Mouse (Mus musculus): Measurements from ENCODE around the gene Pitpnm1.
A peak's percentile ranks its signal among the peaks of the same experiment; 100 is the strongest.
"Not testable (repeated sequence)": the region's sequence is repeated elsewhere in the genome, so short reads cannot be mapped to it uniquely, and the experiment has no call there.

The Pitpnm1 gene

DNA sequence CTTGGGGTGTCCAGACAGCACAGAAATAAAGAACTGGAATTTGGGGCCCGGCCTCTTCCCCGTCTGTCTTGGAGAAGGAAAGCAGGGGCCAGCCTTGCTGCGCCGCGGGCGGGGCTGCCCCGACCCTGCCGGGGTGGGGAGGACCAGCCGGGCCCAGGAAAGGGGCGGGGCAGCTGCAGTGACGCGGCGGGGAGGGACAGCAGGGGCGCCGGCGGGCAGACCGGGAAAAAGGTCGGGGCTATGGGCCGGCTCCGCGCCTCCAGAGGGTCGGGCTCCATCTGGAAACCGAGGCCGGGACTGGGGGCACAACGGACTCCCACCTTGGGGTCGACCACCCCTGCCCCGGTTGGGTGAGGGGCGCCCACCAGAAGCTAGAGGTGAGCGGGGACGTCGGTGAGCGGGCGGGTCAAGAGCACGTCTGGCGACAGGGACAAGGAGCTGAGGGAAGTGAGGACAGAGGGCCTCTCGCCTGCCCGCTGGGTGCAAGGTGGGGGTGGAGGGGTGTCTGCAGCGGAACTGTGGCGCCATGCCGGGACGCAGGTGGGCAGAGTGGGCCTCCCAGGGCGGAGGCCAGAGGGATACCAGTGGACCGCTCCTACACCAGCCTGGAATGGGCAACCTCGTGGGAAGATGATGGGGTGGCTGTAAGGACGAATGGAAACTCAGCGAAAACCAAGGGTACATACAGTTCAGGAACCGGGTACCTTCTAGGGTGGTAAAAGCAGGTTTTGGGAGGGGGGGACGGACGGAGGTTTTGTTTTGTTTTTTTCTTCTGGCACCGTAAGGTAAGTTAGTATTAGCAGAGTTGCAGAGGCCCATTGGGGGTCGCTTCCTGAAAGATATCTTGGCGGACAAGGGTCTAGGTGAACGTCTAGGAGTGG is at the start of gene Pitpnm1:
Pitpnm1 (plus strand) TSS at position 162 of the 881 bp plus-strand sequence.
- peak; percentile 78 to 81 for DNase-seq (ENCODE audit: low spot score in 2 of 2)

DNA sequence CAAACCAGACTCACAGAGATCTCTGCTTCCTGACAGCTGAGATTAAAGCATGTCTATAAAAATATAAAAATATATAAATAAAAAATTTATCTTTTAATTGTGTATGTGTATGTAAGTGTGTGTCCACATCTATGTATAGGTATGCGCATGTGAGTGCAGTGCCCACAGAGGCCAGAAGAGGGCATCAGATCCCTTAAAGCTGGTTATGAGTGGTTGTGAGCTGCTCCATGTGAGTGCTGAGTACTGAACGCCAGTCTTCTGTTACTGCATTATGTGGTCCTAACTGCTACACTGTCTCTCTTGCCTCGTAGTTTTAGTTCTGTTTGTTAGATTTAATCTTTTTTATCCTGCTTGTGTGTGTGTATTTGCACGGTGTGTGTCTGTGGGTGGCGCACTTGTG is 48.8 kb upstream of the Pitpnm1 start:
- no peak for DNase-seq (ENCODE audit: low spot score in 2 of 2)

DNA sequence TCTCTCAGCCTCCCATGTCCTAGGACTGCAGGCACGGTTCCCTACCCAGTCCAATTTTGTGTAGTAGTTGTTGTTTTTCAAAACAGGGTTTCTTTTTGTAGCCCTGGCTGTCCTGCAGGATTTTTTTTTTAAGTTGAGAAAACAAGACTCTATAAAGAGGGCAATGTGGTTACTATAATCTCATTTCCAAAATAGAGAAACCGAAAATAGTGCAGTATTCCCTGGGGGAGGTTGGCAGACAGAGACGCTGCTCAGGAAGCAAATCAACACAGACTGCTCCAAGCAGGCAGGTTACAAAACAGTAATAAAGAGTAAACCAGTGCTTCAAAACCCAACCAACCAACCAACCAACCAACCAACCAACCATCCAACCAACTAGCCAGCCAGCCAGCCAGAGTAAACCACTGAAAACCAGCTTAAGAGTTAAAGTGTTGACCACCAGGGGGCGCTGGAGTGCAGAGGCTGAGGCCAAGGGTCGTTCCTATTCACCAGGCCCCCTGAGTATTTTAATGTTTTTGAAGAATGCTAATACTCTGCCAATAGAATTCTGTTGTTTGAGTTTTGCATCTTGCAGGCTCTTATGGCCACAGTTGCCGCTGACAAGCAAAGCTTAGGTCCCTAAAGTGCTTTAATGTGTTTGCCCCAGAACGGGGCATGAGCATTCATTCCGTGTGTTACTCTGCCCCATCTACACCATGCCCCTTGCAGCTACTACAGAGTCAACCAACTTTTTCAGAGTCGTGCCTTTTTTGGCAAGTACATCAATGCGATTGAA is 47.9 kb upstream of the Pitpnm1 start:
- peak; percentile 57 to 76 for DNase-seq (ENCODE audit: low spot score in 2 of 2)

DNA sequence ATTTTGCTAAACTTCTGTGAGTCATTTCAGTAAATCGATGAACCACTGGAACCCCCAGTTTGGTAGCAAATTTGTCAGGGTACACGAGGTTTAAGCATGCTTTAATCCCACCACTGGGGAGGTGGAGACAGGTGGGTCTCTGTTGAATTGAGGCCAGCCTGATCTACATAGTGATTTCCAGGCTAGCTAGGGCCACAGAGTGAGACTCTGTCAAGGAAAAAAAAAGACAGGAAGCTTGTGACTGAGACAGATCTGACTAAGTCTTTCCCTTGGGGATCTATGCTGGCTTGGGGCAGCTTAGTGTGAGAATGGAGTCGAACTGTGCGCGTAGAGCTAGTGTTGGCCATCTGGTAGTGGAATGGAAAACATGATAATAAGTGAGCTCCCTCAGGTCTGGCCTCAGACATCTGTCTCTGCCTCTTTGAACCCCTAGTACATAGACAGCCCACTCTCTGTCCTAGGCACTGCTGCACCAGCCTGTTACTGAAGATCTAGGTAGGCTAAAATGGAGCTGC is 47.2 kb upstream of the Pitpnm1 start:
- DNase-seq (ENCODE audit: low spot score in 2 of 2) = no peak

DNA sequence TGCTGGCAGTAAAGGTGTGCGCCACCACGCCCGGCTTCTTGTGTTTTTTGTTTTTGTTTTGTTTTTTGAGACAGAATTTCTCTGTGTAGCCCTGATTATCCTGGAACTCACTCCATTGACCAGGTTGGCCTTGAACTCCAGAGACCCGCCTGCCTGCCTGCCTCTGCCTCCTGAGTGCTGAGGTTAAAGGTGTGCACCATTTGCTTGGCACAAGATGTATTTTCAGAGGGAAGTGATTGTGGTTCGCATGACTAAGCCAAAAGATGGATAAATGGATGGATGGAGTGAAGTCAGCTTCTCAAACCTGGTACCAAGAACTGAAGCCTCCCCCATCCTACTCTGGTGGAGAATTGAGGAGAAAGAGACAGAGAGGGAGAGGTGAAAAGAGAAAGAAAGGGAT is 45.2 kb upstream of the Pitpnm1 start:
- no peak for DNase-seq (ENCODE audit: low spot score in 2 of 2)

DNA sequence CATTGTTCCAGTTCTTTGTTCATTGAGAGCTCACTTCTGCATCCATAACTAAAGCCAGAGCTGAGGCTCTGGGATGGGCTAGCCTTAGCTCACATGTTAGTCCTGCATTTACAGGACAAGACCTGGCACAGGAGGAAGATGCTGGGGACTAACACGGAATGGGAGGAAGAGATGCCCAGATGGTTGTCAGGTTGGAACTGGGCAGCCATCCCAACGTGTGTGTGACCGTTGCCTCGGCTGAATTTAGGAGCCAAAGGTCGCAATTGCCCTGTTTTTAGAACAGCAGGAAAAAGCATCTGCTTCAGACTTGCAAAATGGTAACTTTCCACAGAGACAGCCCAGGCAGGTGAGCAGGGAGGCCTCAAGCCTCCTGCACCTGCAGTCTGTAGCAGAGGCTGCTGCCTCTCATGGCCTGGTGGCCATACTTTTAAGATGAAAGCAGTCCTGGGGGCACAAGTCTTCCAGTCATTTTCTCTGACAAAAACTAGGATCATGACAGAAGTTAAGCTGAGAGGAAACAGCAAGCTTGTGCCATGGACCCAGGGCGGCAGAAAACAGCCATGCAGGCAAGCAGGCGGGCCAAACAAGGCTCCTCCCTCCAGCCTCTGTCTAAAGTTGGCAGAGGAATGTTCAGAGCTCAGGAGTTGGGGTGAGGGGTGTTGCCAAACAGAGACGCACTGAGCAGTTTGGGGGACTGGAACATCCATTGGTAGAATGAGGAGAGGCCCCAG is 44.4 kb upstream of the Pitpnm1 start:
- no peak for DNase-seq (ENCODE audit: low spot score in 2 of 2)

DNA sequence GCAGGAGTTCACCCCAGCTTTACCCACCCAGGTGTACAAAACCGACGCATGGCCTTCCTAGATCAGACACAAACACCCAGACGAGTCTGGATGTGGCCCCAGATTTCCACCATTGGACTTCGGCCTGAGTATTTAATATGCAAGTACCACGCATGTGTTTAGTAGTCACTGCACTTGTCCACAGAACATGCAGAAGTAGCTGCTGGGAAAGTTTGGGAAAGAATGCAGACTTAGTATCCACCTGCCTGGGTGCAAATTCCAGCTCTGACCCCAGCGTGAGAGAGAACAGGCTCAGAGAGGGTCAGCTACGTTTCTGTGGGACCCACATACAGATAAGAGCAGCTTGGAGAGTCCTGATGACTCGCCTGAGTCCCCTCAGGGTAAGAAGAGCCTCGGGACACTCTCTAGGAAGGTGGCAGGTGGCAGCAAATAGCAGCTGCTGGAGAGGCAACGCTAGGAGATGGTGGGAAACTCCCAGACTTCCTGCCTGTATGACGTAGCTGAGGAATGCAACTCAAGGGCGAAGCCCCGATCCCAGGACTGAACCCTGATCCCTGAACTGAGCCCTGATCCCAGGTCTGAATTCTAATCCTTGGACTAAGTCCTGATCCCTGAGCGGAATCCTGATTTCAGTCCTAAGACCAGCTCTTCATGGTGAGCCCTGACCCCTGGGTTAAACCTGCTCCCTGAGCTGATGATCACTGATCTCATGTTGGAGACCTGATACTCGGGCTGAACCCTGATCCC is 43.7 kb upstream of the Pitpnm1 start:
- DNase-seq (ENCODE audit: low spot score in 2 of 2) = no peak

DNA sequence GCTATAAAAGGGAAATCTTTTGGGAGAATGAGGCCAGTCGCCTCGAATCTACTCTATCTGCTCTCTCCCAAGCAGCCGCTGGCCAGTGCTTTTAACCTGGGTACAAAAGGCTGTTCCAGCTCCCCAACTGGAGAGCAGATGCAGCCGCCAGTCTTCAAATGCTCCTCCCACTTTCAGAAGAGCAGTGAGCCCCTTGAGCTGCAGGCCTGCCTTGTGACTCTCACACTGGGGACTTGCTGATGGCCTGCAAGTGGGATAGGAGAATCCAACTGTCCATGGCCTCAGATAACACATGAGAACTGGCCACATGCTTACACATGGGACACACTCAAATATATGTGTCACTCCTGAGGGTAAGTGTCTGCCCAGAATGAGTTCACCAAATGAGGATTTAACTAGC is 43.1 kb upstream of the Pitpnm1 start:
- DNase-seq (ENCODE audit: low spot score in 2 of 2) = no peak

DNA sequence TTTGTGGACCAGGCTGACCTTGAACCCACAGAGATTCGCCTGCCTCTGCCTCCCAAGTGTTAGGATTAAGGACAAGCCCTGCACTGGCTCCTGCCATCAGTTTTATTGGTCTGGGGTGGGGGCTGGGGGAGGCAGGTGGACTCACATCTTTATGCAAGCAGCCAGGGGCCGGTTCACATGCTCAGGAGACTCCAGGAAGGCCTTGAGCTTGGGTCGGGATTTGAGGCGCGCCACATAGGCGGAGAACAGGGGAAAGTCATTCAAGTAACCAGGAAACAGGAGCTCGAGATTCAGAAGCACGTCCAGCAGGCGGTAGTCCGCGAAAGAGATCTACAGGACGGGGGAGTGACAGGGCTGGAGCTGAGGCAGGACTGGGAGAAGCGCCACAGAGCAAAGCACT is 42.4 kb upstream of the Pitpnm1 start:
- DNase-seq (ENCODE audit: low spot score in 2 of 2) = no peak

DNA sequence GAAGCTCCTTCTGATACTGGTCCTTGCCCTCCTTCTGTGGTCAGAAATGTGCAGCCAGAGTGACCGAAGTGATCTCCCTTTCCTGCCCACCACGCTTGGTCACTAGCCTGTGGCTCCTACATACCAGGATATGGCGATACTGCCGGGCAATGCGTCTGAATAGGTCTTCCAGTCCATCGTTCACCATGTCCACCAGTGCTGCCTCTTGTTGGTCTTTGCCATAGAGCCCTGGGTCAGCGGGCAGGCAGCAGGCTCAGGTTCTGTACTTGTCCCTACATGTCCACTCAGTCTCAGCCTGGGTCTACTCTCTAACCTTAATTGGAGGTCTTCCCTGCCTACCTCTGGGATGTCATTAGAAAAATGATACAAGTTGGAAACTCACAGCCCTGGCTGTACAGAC is 41.8 kb upstream of the Pitpnm1 start:
- DNase-seq (ENCODE audit: low spot score in 2 of 2) = no peak

DNA sequence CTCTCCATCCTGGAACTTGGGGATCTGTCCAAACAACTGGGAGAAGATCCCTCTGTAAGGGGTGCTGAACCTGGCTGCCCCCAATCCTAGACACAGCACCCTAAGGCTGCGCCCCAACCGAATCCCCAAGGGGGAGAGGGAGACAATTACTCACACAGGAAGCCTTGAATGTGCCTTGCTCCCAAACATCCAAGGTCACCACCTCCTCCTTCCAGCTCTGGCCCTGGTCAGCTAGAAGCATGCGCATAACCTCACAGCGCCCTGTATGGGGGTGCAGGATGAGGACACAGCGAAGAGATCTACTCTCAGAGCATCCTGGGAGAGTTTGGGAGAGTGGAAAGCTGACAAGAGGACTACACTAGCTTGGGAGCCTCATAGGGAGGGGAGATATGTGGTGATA is 41.2 kb upstream of the Pitpnm1 start:
- DNase-seq (ENCODE audit: low spot score in 2 of 2) = no peak

DNA sequence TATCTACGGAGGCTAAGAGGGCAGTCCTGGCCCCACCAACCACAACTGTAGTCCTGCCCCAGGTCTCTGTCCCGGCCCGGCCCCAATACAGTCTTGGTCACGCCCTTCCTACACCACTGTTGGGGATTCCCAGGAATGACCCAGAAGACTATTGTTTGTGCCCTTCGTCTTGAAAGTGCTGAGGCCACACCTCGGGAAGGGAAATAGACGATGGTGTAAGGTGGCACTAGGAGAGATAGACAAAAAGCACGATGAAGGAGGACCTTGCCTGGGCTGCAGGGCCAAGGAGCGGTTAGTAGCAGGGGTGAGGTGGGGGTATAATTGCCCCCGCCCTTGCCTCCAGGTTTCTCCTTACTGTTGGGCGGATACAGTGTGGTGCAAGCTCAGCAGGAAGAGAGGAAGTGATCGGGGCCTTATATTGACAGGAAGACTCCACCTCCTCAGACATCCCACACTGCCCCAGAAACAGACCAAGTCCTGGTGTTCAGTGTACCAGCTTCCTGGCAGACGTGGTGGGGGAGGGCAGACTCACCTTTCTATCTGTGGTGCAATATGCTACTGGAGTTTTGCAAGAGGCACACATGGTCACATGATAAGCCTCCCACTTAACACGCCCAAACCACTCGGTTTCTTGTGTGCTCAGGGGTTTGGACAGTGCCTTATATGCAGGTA is 40.6 kb upstream of the Pitpnm1 start, which contains the start of gene Gstp3:
Gstp3 (minus strand) TSS at position 501 of the 672 bp plus-strand sequence.
- DNase-seq (ENCODE audit: low spot score in 2 of 2) = no peak

DNA sequence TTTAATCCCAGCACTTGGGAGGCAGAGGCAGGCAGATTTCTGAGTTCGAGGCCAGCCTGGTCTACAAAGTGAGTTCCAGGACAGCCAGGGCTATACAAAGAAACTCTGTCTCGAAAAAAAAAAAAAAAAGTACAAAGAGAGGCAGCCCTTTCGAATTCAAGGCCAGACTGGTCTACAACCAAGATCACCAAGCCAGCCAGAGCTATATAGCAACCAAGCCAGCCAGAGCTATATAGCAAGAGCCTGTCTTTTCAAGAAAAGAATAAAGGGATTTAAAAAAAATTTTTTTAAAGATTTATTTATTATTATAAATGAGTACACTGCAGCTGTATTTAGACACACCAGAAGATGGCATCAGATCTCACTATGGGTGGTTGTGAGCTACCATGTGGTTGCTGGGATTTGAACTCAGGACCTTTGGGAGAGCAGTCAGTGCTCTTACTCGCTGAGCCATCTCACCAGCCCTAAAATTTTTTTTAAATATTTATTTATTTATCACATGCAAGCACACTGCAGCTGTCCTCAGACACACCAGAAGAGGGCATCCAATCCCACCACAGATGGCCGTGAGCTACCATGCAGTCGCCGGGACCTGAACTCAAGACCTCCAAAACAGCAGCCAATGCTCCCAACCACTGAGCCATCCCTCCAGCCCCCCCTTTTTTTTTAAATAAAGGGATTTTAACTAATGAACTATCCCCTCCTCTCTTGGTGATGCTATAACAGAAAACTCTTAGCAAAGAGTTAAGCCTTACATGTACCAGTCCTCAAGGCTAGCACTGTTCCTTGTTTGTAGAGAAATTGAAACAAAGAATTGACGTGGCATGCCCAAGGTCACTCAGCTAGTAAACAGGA is 39.5 kb upstream of the Pitpnm1 start:
- DNase-seq (ENCODE audit: low spot score in 2 of 2) = not testable (repeated sequence)

DNA sequence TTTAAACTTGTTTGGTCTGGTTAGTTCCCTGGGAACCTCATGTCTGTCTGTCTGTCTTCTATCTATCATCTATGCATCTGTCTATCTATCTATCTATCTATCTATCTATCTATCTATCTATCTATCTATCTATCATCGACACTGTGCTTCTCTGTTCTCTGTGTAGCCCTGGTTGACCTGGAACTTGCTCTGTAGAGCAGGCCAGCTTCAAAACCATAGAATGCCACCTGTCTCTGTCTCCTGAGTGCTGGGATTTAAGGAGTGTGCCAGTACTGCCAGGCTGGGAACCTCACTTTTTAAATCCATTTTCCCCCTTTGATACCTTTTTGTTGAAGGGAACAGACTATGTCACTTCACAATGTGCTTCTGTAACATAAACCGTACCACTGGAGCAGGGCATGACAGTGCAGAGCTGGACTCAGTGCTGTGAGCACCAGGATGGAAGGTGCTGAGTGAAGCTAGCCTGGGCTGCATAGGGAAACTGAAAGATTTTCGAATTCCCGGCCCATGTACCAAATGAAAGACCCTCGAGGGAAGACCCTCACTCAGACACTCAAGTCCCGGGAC is 38.8 kb upstream of the Pitpnm1 start:
- DNase-seq (ENCODE audit: low spot score in 2 of 2) = no peak

DNA sequence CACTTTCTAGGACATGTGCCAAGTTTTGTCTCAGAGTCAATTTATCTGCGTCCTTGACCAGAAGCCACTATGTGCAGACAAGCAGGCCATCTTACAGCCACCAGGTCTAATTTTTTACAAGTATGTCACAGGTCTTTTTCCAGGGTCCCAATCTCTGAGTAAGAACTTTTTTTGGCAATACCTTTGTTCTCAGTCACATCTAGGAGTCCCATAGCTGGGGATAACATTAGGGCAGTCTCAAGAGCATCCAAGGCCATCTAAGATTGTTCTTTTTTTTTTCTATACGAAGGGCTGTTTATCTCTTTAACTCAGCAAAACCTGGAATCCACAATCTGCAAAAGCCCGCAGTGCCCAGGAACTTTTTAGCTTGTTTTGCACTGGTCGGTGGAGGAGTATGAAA is 36.4 kb upstream of the Pitpnm1 start:
- DNase-seq (ENCODE audit: low spot score in 2 of 2) = not testable (repeated sequence)

DNA sequence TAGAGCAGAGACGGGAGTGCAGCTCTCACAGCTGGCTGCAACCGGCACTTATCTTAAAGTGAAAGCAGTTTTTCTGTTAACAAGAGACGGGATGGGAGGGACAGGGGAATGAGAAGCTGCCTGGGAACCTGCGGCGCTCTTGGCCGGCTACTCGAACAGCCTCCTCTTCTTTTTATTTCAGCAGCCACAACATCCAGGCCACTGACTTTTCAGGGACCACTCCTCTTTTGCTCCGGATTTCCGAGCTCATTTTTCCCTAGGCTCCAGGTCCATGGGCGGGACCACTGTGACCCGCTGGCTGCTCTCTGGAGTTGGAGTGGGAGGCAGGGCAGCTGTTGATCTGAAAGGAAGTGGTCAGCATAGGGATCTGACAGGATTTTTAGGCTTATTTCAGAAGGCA is 35.3 kb upstream of the Pitpnm1 start:
- DNase-seq (ENCODE audit: low spot score in 2 of 2) = not testable (repeated sequence)

DNA sequence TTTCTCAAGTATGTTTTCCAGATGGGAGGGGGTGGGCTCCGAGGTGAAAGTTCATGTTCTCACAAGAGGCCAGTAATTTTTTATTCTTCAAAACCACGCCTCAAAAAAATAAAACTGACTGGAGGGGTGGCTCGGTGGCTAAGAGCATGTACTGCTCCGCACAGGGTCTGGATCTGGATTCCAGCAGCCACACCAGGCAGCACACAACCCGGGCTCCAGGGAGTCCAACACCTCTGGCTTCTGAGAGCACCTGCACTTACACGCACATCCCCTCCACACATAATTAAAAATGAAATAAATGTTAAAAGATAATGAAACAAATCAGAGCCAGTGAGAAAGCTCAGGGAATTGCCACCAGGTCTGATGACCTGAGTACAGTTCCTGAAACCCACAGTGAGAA is 33.5 kb upstream of the Pitpnm1 start:
- DNase-seq (ENCODE audit: low spot score in 2 of 2) = no peak

DNA sequence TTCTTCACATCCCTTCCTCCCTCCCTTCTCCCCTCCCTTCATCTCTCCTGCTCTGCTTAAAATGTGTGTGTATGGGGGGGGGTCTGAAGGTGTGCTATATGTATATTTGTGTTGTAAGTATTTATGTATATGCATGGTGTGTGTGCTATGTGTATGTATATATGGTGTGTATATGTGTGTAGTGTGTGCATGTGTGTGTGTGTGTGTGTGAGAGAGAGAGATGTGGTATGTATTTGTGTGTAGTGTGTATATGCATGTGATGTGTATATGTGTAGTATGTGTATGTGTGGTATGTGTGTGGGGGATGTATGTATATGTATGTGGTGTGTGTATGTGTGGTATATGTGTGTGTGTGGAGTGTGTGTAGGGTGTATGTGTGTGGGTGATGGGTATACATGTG is 32.9 kb upstream of the Pitpnm1 start:
- no peak for DNase-seq (ENCODE audit: low spot score in 2 of 2)

DNA sequence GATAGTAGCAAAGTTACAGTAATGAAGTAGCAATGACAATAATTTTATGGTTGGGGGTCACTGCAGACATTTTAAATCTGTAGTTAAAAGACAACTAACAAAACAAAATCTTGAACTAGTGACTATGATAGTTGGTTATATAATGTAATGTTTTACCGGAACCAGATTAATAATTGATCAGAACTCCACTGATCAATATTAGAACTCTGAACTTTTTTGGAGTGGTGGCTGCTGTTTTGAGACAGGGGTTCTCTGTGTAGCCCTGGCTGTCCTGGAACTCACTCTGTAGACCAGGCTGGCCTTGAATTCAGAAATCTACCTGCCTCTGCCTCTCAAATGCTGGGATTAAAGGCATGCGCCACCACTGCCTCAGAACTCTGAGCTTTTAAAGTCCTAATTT is 31.6 kb upstream of the Pitpnm1 start:
- not testable (repeated sequence) for DNase-seq (ENCODE audit: low spot score in 2 of 2)

Measured in spleen, postnatal 14 days (tissue).